Mouse (Mus musculus): Measurements from ENCODE around the gene Gm20918.
"Not testable (repeated sequence)": the region's sequence is repeated elsewhere in the genome, so short reads cannot be mapped to it uniquely, and the experiment has no call there.

Gm20918 gene

GRCm38 (mm10) chrY:5043637-5044036 is at the start of gene Gm20918:
Gm20918 (plus strand) TSS chrY:5043937.
- DNase-seq: not testable (repeated sequence)
